Mouse (Mus musculus) embryonic facial prominence, embryonic 15.5 days (tissue): Measurements from ENCODE around the gene Vsig10. TPM values are rescaled to one million over a fixed set of nuclear protein-coding genes. Genes with fewer than 3 reads are reported as not detected.

ENCODE experiments used
- ATAC-seq: fragments of 200-750 bp; cut with Nextera tagmentation; 2 replicates; pipeline ENCODE4 v1.8.0; 2017; ENCODE audit warnings: low read depth, moderate TSS enrichment; ENCODE audit not compliant: insufficient number of reproducible peaks, low FRiP score, low TSS enrichment
- H3K27ac ChIP-seq: fragments of 300-500 bp; sonication (generic); replicated peaks from 2 replicates; pipeline ENCODE4 v1.5.1; 2015; ENCODE audit warnings: mild to moderate bottlenecking, inconsistent platforms
- H3K27me3 ChIP-seq: fragments of 300-500 bp; sonication (generic); 2 replicates; pipeline ENCODE4 v1.6.1; 2015; ENCODE audit warnings: inconsistent platforms
- H3K36me3 ChIP-seq: fragments of 300-500 bp; sonication (generic); 2 replicates; pipeline ENCODE4 v1.6.1; 2015; ENCODE audit warnings: mild to moderate bottlenecking, inconsistent platforms
- H3K4me1 ChIP-seq: fragments of 300-500 bp; sonication (generic); 2 replicates; pipeline ENCODE4 v1.6.1; 2015; ENCODE audit warnings: inconsistent platforms
- H3K4me2 ChIP-seq: fragments of 300-500 bp; sonication (generic); replicated peaks from 2 replicates; pipeline ENCODE4 v1.6.1; 2015; ENCODE audit warnings: mild to moderate bottlenecking, inconsistent platforms
- H3K4me3 ChIP-seq: fragments of 300-500 bp; sonication (generic); replicated peaks from 2 replicates; pipeline ENCODE4 v1.5.1; 2015; ENCODE audit warnings: mild to moderate bottlenecking, inconsistent platforms
- H3K9ac ChIP-seq: fragments of 300-500 bp; sonication (generic); 2 replicates; pipeline ENCODE4 v1.6.1; 2015; ENCODE audit warnings: inconsistent platforms
- H3K9me3 ChIP-seq: fragments of 300-500 bp; sonication (generic); replicated peaks from 2 replicates; pipeline ENCODE4 v1.6.1; 2016; ENCODE audit warnings: inconsistent platforms
- WGBS: fragments of 180-500 bp; shearing (Covaris S2); methylation state at CpG from one replicate; pipeline ENCODE4 v1.1.7; 2015; 5-methylcytosine and 5-hydroxymethylcytosine counted together
- polyA plus RNA-seq: library from polyadenylated mRNA; unstranded; fragments of >200 nt; fragmentation: Nextera tagmentation; extraction: Ambion mirVana; gene quantifications from 2 replicates; pipeline ENCODE4 v1.2.1, GENCODE M21; 2015

The Vsig10 gene
- polyA plus RNA-seq: 11.2 and 14.4 TPM in 2 replicates

GRCm38 (mm10) chr5:117318741-117319629 is at the start of gene Vsig10:
Vsig10 (plus strand) TSS chr5:117319083.
- under 1% methylated on average over 78 of the region's 81 CpGs for WGBS
- H3K9ac ChIP-seq: peak within 1 kb of the TSS; percentile 65
- peak within 1 kb of the TSS; percentile 80 for H3K4me3 ChIP-seq
- no peaks in the 10 kb centered on the region for H3K9me3 ChIP-seq
- H3K4me1 ChIP-seq: peaks cover 22% of the 10 kb centered on the region
- H3K27me3 ChIP-seq: no peaks in the 10 kb centered on the region
- H3K27ac ChIP-seq: peak within 1 kb of the TSS; percentile 82
- peak within 1 kb of the TSS; percentile 90 for H3K4me2 ChIP-seq
- peak; percentile 74 for ATAC-seq
- H3K36me3 ChIP-seq: no peaks in the 10 kb centered on the region

- Histone ChIP-seq H3K36me3 (0 out of 2 replicates have a peak, but pooled peaks cover 6% of the 10 kb centered on the region), H3K9ac (no peak overlapping the region), H3K27me3 (no peaks in the 10 kb centered on the region), H3K4me3 (no peak overlapping the region), H3K4me1 (no peaks in the 10 kb centered on the region), H3K4me2 (no peak overlapping the region), H3K9me3 (no peaks in the 10 kb centered on the region), H3K27ac (no peak overlapping the region)
- WGBS: 90% methylated on average over 12 of the region's 12 CpGs
- no peak for ATAC-seq
Observed at GRCm38 (mm10) chr5:117269395-117269794, 49.5 kb upstream of the Vsig10 start.

GRCm38 (mm10) chr5:117271945-117272344 is 46.9 kb upstream of the Vsig10 start:
- Histone ChIP-seq H3K9ac (no peak overlapping the region), H3K27me3 (no peaks in the 10 kb centered on the region), H3K4me3 (no peak overlapping the region), H3K4me1 (no peaks in the 10 kb centered on the region), H3K4me2 (no peak overlapping the region), H3K9me3 (no peaks in the 10 kb centered on the region), H3K36me3 (0 out of 2 replicates have a peak, but pooled peaks cover 2% of the 10 kb centered on the region), H3K27ac (no peak overlapping the region)
- no peak for ATAC-seq
- 91% methylated on average over 14 of the region's 14 CpGs for WGBS

- Histone ChIP-seq H3K9ac (no peak overlapping the region), H3K27ac (no peak overlapping the region), H3K4me2 (no peak overlapping the region), H3K4me3 (no peak overlapping the region), H3K9me3 (no peaks in the 10 kb centered on the region), H3K27me3 (no peaks in the 10 kb centered on the region), H3K4me1 (no peaks in the 10 kb centered on the region), H3K36me3 (0 out of 2 replicates have a peak, but pooled peaks cover 2% of the 10 kb centered on the region)
- no peak for ATAC-seq
- 63% methylated on average over 5 of the region's 5 CpGs for WGBS
Observed at GRCm38 (mm10) chr5:117274817-117275216, 44.1 kb upstream of the Vsig10 start.

- Histone ChIP-seq H3K4me2 (no peak overlapping the region), H3K27ac (no peak overlapping the region), H3K4me3 (no peak overlapping the region), H3K27me3 (no peaks in the 10 kb centered on the region), H3K4me1 (no peaks in the 10 kb centered on the region), H3K9me3 (no peaks in the 10 kb centered on the region), H3K9ac (no peak overlapping the region), H3K36me3 (peaks cover 20% of the 10 kb centered on the region; the same call in 1 of the 2 replicates)
- WGBS: 95% methylated on average over 6 of the region's 6 CpGs
- no peak for ATAC-seq
Observed at GRCm38 (mm10) chr5:117277784-117278183, 41.1 kb upstream of the Vsig10 start.

GRCm38 (mm10) chr5:117278809-117279668 is 39.8 kb upstream of the Vsig10 start:
- Histone ChIP-seq H3K4me3 (no peak overlapping the region), H3K4me1 (no peaks in the 10 kb centered on the region), H3K9me3 (no peaks in the 10 kb centered on the region), H3K36me3 (peaks cover 22% of the 10 kb centered on the region), H3K9ac (no peak overlapping the region), H3K4me2 (no peak overlapping the region), H3K27me3 (no peaks in the 10 kb centered on the region), H3K27ac (no peak overlapping the region)
- peak; percentile 11; the same call in 1 of the 2 replicates for ATAC-seq
- WGBS: 74% methylated on average over 15 of the region's 15 CpGs

- 67% methylated on average over 4 of the region's 4 CpGs for WGBS
- no peak for ATAC-seq
Observed at GRCm38 (mm10) chr5:117279669-117280050, 39.2 kb upstream of the Vsig10 start.

GRCm38 (mm10) chr5:117281536-117281935 is 37.3 kb upstream of the Vsig10 start:
- H3K27me3 ChIP-seq: no peaks in the 10 kb centered on the region
- no peak overlapping the region for H3K9ac ChIP-seq
- 93% methylated on average over 10 of the region's 10 CpGs for WGBS
- no peak overlapping the region for H3K4me2 ChIP-seq
- H3K9me3 ChIP-seq: no peaks in the 10 kb centered on the region
- H3K36me3 ChIP-seq: peaks cover 36% of the 10 kb centered on the region
- H3K27ac ChIP-seq: no peak overlapping the region
- H3K4me3 ChIP-seq: no peak overlapping the region
- no peak for ATAC-seq
- H3K4me1 ChIP-seq: peaks cover 22% of the 10 kb centered on the region

More at GRCm38 (mm10) chr5:117279669-117280050, 39.2 kb upstream of the Vsig10 start:
- no peaks in the 10 kb centered on the region for H3K27me3 ChIP-seq
- H3K4me3 ChIP-seq: no peak overlapping the region
- H3K9me3 ChIP-seq: no peaks in the 10 kb centered on the region
- peaks cover 28% of the 10 kb centered on the region for H3K36me3 ChIP-seq
- no peak overlapping the region for H3K4me2 ChIP-seq
- no peak overlapping the region for H3K27ac ChIP-seq
- no peak overlapping the region for H3K9ac ChIP-seq
- H3K4me1 ChIP-seq: peaks cover 5% of the 10 kb centered on the region; the same call in 1 of the 2 replicates

- Histone ChIP-seq H3K27ac (no peak overlapping the region), H3K36me3 (peaks cover 36% of the 10 kb centered on the region), H3K4me1 (peaks cover 22% of the 10 kb centered on the region), H3K4me3 (no peak overlapping the region), H3K9me3 (no peaks in the 10 kb centered on the region), H3K4me2 (no peak overlapping the region), H3K27me3 (no peaks in the 10 kb centered on the region), H3K9ac (no peak overlapping the region)
- no peak for ATAC-seq
- 89% methylated on average over 8 of the region's 8 CpGs for WGBS
Observed at GRCm38 (mm10) chr5:117282360-117282759, 36.5 kb upstream of the Vsig10 start.

GRCm38 (mm10) chr5:117284029-117284428 is 34.9 kb upstream of the Vsig10 start:
- Histone ChIP-seq H3K9ac (no peak overlapping the region), H3K4me1 (peaks cover 30% of the 10 kb centered on the region), H3K4me2 (no peak overlapping the region), H3K9me3 (no peaks in the 10 kb centered on the region), H3K36me3 (peaks cover 36% of the 10 kb centered on the region), H3K27ac (no peak overlapping the region), H3K4me3 (no peak overlapping the region), H3K27me3 (no peaks in the 10 kb centered on the region)
- 71% methylated on average over 9 of the region's 9 CpGs for WGBS
- ATAC-seq: no peak

- H3K4me3 ChIP-seq: no peak overlapping the region
- ATAC-seq: no peak
- no peak overlapping the region for H3K27ac ChIP-seq
- H3K9me3 ChIP-seq: no peaks in the 10 kb centered on the region
- no peak overlapping the region for H3K4me2 ChIP-seq
- WGBS: 60% methylated on average over 7 of the region's 7 CpGs
- H3K36me3 ChIP-seq: peaks cover 36% of the 10 kb centered on the region
- H3K27me3 ChIP-seq: no peaks in the 10 kb centered on the region
- peaks cover 30% of the 10 kb centered on the region for H3K4me1 ChIP-seq
- no peak overlapping the region for H3K9ac ChIP-seq
Observed at GRCm38 (mm10) chr5:117284682-117285081, 34.2 kb upstream of the Vsig10 start.
